9 mouse cellular contexts compared by ENCODE assay signal in the genomic region with DNA sequence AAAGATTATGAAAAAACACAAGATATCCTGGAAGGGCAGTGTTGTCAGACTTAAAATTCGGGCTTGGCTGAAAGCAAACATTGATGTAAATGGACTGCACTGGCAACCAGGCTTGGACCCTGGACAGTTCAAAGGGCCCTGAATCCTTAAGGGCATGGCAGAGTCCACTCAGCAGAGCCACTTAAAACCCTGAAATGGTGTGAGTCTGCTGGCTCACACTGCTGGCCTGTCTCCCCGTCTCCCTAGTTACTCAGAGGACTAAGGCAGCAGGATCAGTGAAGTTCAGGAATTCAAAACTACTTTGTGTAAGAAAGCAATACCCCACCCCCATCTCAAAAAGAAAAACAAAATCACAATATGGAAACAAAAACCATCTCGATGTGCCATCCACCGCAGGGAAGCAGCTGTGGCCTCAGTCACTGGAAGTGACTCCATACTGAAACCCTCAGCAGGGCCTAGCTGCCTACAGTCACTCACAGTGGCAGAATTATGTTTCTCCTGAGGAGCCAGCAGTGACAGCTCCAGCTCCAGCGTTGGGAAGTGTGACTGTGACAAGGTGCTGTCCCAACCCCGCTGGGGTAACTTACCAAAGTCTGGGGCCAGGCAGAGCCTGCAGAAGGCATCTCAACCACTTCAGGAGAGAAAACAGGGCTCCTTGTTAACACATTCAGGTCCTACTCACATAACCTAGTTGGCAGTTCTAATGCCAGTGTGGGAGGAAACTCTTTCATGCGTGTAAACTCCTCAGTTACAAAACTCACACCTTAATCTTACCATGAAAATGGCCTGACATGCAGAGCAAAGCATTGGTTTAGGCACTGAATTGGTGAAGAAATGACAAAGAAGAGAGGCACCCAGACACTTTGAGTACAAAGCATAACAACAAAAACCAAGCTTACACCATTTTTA.
DNase-seq lines count a peak whose midpoint lies in the region; ATAC-seq and TF ChIP-seq lines count a peak whose summit lies in the region.
"Had no signal": no experiment of that assay in that cellular context is flagged by ENCODE, and none has a peak within 500 bp of the region (broad histone marks: within the 10 kb centered on the region; RNA-seq: fewer than 3 reads in every experiment).

No protein-coding gene starts in this region.

- peak; percentile 54 for ATAC-seq in activated CD4-positive, CD25-positive, alpha-beta regulatory T cell, adult 4 months

- H3K36me3 ChIP-seq in CH12.LX (replicated peaks in 1 of 2; ENCODE audit: control insufficient read depth in 1 of 2, insufficient read depth in 1 of 2, low read length in 1 of 2), result peaks cover 0 to 30% of the 10 kb centered on the region in 2 experiments
- H3K36me3 ChIP-seq: neural tube, embryonic 12.5 days had no signal

- TF ChIP-seq RAD21 in CH12.LX (IDR thresholded peaks at IDR 0.05; ENCODE audit: low read depth, low read length), result no peak

- no peak overlapping the region for H3K4me2 ChIP-seq in CH12.LX (ENCODE audit: insufficient read depth, low read depth, poor library complexity, severe bottlenecking)
- H3K4me2 ChIP-seq: neural tube, embryonic 12.5 days had no signal

- H3K9me3 ChIP-seq in CH12.LX (replicated peaks; ENCODE audit: low read length), result peaks cover 9% of the 10 kb centered on the region
- H3K9me3 ChIP-seq: neural tube, embryonic 12.5 days had no signal

- no peak overlapping the region for H3K27ac ChIP-seq in CH12.LX (ENCODE audit: insufficient read depth, low read depth)
- H3K27ac ChIP-seq: macrophage; neural tube, embryonic 12.5 days had no signal

- H3K27me3 ChIP-seq in CH12.LX (replicated peaks), result no peaks in the 10 kb centered on the region
- H3K27me3 ChIP-seq: neural tube, embryonic 12.5 days had no signal

- no peak for TF ChIP-seq POLR2A in CH12.LX (IDR thresholded peaks at IDR 0.05; ENCODE audit: low read depth, low read length)

- peak; percentile 60 for DNase-seq in kidney, adult 11 months
- no peak for DNase-seq in kidney, postnatal 10 days
- DNase-seq in CH12.LX (ENCODE audit: extremely low read depth), result peak; percentile 2
- DNase-seq in kidney, postnatal 25 days, result peak; percentile 42 to 57
- DNase-seq in ovary, adult 18-20 months (ENCODE audit: low spot score), result no peak
- no peak for DNase-seq in spleen, adult 18-20 months

- no peak overlapping the region for H3K9ac ChIP-seq in CH12.LX (ENCODE audit: insufficient read depth, low read depth)
- H3K9ac ChIP-seq: neural tube, embryonic 12.5 days had no signal

- no peaks in the 10 kb centered on the region for H3K79me2 ChIP-seq in CH12.LX (replicated peaks; ENCODE audit: control insufficient read depth, extremely low read depth, insufficient read depth, poor library complexity, severe bottlenecking)

- in situ Hi-C loops in CH12.LX (cut with MboI; ENCODE audit: low pct_ligation_motif_present, low pct_unique_long_range_greater_than_20kb, low sequenced_read_pairs), result no loop called here

- dilution Hi-C loops in CH12.LX (cut with MboI; ENCODE audit: extremely low pct_ligation_motif_present, extremely low pct_unique_long_range_greater_than_20kb, low sequenced_read_pairs), result no loop called here

- H3K4me3 ChIP-seq in CH12.LX (replicated peaks in 1 of 3; ENCODE audit: low read depth in 2 of 3, low read length in 2 of 3, poor library complexity in 1 of 3), result no peak overlapping the region
- H3K4me3 ChIP-seq: neural tube, embryonic 12.5 days had no signal

- no peak for TF ChIP-seq EP300 in CH12.LX (IDR thresholded peaks at IDR 0.05; ENCODE audit: low read length)

- TF ChIP-seq CTCF in CH12.LX (conservative IDR thresholded peaks at IDR 0.05 in 1 of 2, IDR thresholded peaks at IDR 0.05 in 1 of 2; ENCODE audit: low read depth in 2 of 2, low read length in 2 of 2), result no peak

- H3K4me1 ChIP-seq in CH12.LX (ENCODE audit: control insufficient read depth in 1 of 2, insufficient read depth in 2 of 2), result peaks cover 0 to 23% of the 10 kb centered on the region in 2 experiments; a peak in 2 of 4 replicates

TF ChIP-seq in CH12.LX, 34 proteins besides CTCF, POLR2A, EP300 and RAD21:
- TF ChIP-seq SIN3A (IDR thresholded peaks at IDR 0.05; ENCODE audit: low read length) (no peak), HCFC1 (IDR thresholded peaks at IDR 0.05; ENCODE audit: low read depth, low read length) (no peak), SMC3 (IDR thresholded peaks at IDR 0.05; ENCODE audit: low read depth, low read length) (no peak), PAX5 (IDR thresholded peaks at IDR 0.05; ENCODE audit: low read length) (no peak), BHLHE40 (IDR thresholded peaks at IDR 0.05; ENCODE audit: low read depth, low read length) (no peak), ZKSCAN1 (IDR thresholded peaks at IDR 0.05; ENCODE audit: borderline replicate concordance, low read depth, low read length) (no peak), USF1 (IDR thresholded peaks at IDR 0.05; ENCODE audit: low read depth, low read length) (no peak), USF2 (conservative IDR thresholded peaks at IDR 0.05; ENCODE audit: low read depth, low read length) (no peak), MAFK (IDR thresholded peaks at IDR 0.05; ENCODE audit: insufficient replicate concordance, low read length) (no peak), UBTF (IDR thresholded peaks at IDR 0.05; ENCODE audit: low read depth, low read length) (no peak), MXI1 (IDR thresholded peaks at IDR 0.05; ENCODE audit: low read depth, low read length) (no peak), CHD1 (IDR thresholded peaks at IDR 0.05; ENCODE audit: low read depth, low read length) (no peak), JUND (conservative IDR thresholded peaks at IDR 0.05; ENCODE audit: low read depth, low read length) (no peak), MYC (IDR thresholded peaks at IDR 0.05; ENCODE audit: low read depth, low read length) (no peak), KAT2A (IDR thresholded peaks at IDR 0.05; ENCODE audit: insufficient replicate concordance, low read length) (no peak), TCF12 (IDR thresholded peaks at IDR 0.05; ENCODE audit: low read depth, low read length) (no peak), NRF1 (IDR thresholded peaks at IDR 0.05; ENCODE audit: low read depth, low read length) (no peak), CHD2 (IDR thresholded peaks at IDR 0.05; ENCODE audit: low read length) (no peak), IRF4 (IDR thresholded peaks at IDR 0.05; ENCODE audit: low read depth, low read length) (no peak), ZC3H11A (IDR thresholded peaks at IDR 0.05; ENCODE audit: low read depth, low read length) (no peak)
TF ChIP-seq in CH12.LX: peak in this region for 0.

Comparison
In these comparisons a context has a peak if more than half of its experiments do, and no peak if none do; other contexts are left out.
1. DNase-seq: peak in kidney, adult 11 months (single experiment), CH12.LX (single experiment) and kidney, postnatal 25 days (2 of 2); none in kidney, postnatal 10 days (single experiment), ovary, adult 18-20 months (single experiment) and spleen, adult 18-20 months (0 of 2).